Mouse (Mus musculus) heart, postnatal 25 days (tissue): ENCODE results near the gene Dlk1. TPM values are rescaled to one million over a fixed set of nuclear protein-coding genes. Genes with fewer than 3 reads are reported as not detected.

Experiments used
- DNase-seq: peaks from one replicate; pipeline ENCODE4 v3.0.0; 2022; ENCODE audit warnings: low spot score
- intact Hi-C: fragments of 180-260 bp; cut with DNase I; formaldehyde crosslinking; loops from one replicate; pipeline ENCODE4 v1.15.1; 2025
- total RNA-seq, 2 experiments: library from RNA; stranded (reverse); gene quantifications; 2 replicates each; pipeline ENCODE4 v1.2.3; 2021

The Dlk1 gene
- total RNA-seq, 2 experiments from 2014 or later, result 0.26 to 0.61 TPM

DNA sequence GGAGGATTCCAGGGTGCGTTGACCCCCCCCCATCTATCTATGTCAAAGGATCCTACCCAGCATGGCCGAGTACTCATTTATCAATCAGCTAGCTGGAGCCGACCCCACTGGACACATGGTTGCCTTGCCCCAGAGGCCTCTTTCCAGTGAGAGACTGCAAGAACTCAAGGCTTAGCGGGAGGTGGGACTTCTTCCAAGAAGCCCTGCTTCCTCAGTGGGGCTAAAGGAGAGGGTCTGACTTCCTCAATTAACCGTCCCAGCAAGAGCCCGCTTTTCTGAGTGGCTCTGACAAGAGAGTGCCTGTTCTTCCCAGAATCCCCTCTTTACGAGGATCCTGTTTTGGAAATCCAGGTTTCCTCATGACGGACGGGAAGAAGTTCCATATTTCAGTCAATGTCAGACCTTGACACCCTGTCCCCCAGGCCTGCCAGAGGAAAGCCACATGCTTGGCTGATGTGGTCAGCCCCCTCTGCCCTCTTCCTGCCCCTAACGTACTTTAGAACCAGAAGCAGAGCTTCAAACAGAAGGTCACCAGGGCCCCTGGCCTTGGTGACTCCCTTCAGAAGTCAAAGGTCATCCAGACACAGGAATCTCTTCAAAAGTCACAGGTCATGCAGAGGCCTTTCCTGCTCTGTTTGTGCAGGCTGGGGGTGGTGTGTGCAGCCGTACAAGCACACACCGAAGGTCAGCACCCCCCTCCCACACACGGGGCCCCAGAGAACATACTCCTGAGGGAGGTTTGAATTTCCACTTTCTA lies 59.7 kb downstream of the Dlk1 start:
- DNase-seq, result no peak
- intact Hi-C loops, result no loop called here

Other genes starting within 250 kb of the Dlk1 start
- gene Rtl1, start 147.5 kb downstream of the Dlk1 start, total RNA-seq, result under 1 TPM; 0.14 to 0.16 TPM